Mouse (Mus musculus) naive thymus-derived CD4-positive, alpha-beta T cell, adult 2 months (primary cell): Measurements from ENCODE around the gene Itga9.
A peak's percentile ranks its signal among the peaks of the same experiment; 100 is the strongest.

Source experiments
- DNase-seq: peaks from one replicate; pipeline ENCODE4 v3.0.0-alpha.2; 2011; ENCODE audit warnings: low read depth

The Itga9 gene

GRCm38 (mm10) chr9:118876902-118877301, 270.4 kb downstream of the Itga9 start:
- no peak for DNase-seq

- no peak for DNase-seq
These were observed 271.0 kb downstream of the Itga9 start for GRCm38 (mm10) chr9:118877365-118878008.

- DNase-seq: no peak
These were observed 272.1 kb downstream of the Itga9 start for GRCm38 (mm10) chr9:118878596-118878995.

GRCm38 (mm10) chr9:118881281-118881945, 274.9 kb downstream of the Itga9 start:
- DNase-seq: peak; percentile 64

- no peak for DNase-seq
These were observed 275.4 kb downstream of the Itga9 start for GRCm38 (mm10) chr9:118881946-118882284.

GRCm38 (mm10) chr9:118883150-118883549, 276.7 kb downstream of the Itga9 start:
- no peak for DNase-seq

- no peak for DNase-seq
These were observed 279.3 kb downstream of the Itga9 start for GRCm38 (mm10) chr9:118885785-118886184.

GRCm38 (mm10) chr9:118887201-118887600, 280.7 kb downstream of the Itga9 start:
- no peak for DNase-seq

- no peak for DNase-seq
These were observed 281.2 kb downstream of the Itga9 start for GRCm38 (mm10) chr9:118887734-118888133.

GRCm38 (mm10) chr9:118890149-118890548, 283.7 kb downstream of the Itga9 start:
- peak; percentile 82 for DNase-seq

- DNase-seq: no peak
These were observed 284.2 kb downstream of the Itga9 start for GRCm38 (mm10) chr9:118890645-118891044.

GRCm38 (mm10) chr9:118891068-118891467, 284.6 kb downstream of the Itga9 start:
- DNase-seq: no peak

GRCm38 (mm10) chr9:118891593-118891992, 285.1 kb downstream of the Itga9 start:
- DNase-seq: no peak

- no peak for DNase-seq
These were observed 288.6 kb downstream of the Itga9 start for GRCm38 (mm10) chr9:118895101-118895500.

GRCm38 (mm10) chr9:118900677-118901076, 294.2 kb downstream of the Itga9 start:
- no peak for DNase-seq

- DNase-seq: no peak
These were observed 295.4 kb downstream of the Itga9 start for GRCm38 (mm10) chr9:118901917-118902316.

GRCm38 (mm10) chr9:118907934-118908620, 301.6 kb downstream of the Itga9 start:
- DNase-seq: peak; percentile 82

- DNase-seq: no peak
These were observed 306.6 kb downstream of the Itga9 start for GRCm38 (mm10) chr9:118913048-118913447.

GRCm38 (mm10) chr9:118913613-118914012, 307.1 kb downstream of the Itga9 start:
- no peak for DNase-seq

- DNase-seq: no peak
These were observed 308.1 kb downstream of the Itga9 start for GRCm38 (mm10) chr9:118914589-118914988.

- peak; percentile 56 for DNase-seq
These were observed 308.8 kb downstream of the Itga9 start for GRCm38 (mm10) chr9:118915290-118915689.

- DNase-seq: no peak
These were observed 313.2 kb downstream of the Itga9 start for GRCm38 (mm10) chr9:118919672-118920186.
